ENCODE assay signal across 9 mouse cellular contexts in the genomic region with DNA sequence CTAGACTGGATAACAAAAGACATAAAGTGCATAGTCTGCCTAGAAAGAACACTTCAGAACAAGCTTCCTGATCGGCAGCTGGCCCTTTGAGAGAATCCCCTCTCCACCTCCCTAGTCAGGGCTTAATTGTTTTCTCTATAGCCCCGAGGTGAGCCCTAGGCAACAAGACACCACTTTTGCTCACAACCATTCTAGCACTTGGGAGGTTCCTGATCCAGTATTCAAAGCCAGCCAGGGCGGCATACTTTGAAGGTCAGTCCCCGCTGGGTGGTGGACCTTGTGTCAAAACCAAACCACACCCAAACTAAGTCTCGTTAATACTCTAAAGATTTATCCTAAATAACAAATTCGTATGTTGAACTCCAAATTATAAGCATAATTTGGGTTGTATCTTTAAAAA. TPM values are rescaled to one million over a fixed set of nuclear protein-coding genes. Genes with fewer than 3 reads are reported as not detected.
DNase-seq lines count a peak whose midpoint lies in the region; ATAC-seq and TF ChIP-seq lines count a peak whose summit lies in the region.
"Had no signal": no experiment of that assay in that cellular context is flagged by ENCODE, and none has a peak within 500 bp of the region (broad histone marks: within the 10 kb centered on the region; RNA-seq: fewer than 3 reads in every experiment).

No protein-coding gene starts in this region.

- whole genome bisulfite sequencing in heart, embryonic 10.5 days: 30% methylated on average over 6 of the region's 6 CpGs
- 8% methylated on average over 6 of the region's 6 CpGs for WGBS in forebrain, embryonic 15.5 days
- 17% methylated on average over 6 of the region's 6 CpGs for whole genome bisulfite sequencing in macrophage (ENCODE audit: missing documents)

- no peaks in the 10 kb centered on the region for H3K36me3 ChIP-seq in heart, embryonic 10.5 days
- H3K36me3 ChIP-seq in ES-Bruce4 (ENCODE audit: control insufficient read depth, insufficient read depth, low read length, poor library complexity, severe bottlenecking) (no peaks in the 10 kb centered on the region), macrophage (ENCODE audit: inconsistent target) (no peaks in the 10 kb centered on the region)
- no peaks in the 10 kb centered on the region for H3K36me3 ChIP-seq in forebrain, embryonic 15.5 days

- H3K4me2 ChIP-seq in forebrain, embryonic 15.5 days (replicated peaks): peak overlapping the region; percentile 85

- H3K4me1 ChIP-seq in heart, embryonic 10.5 days: peaks cover 19% of the 10 kb centered on the region
- peaks cover 2% of the 10 kb centered on the region for H3K4me1 ChIP-seq in ES-Bruce4 (ENCODE audit: control insufficient read depth, insufficient read depth, low read length)
- peaks cover 39% of the 10 kb centered on the region for H3K4me1 ChIP-seq in forebrain, embryonic 15.5 days

- no peak for ATAC-seq in forebrain, embryonic 15.5 days (replicated peaks)

- peak overlapping the region; percentile 95 for H3K27ac ChIP-seq in heart, embryonic 10.5 days
- H3K27ac ChIP-seq in ES-Bruce4 (ENCODE audit: insufficient read depth, low read length) (peak overlapping the region; percentile 90), macrophage (peak overlapping the region; percentile 73)
- peak overlapping the region; percentile 94 for H3K27ac ChIP-seq in forebrain, embryonic 15.5 days (replicated peaks)

- TF ChIP-seq EP300 in ES-Bruce4 (IDR thresholded peaks at IDR 0.05; ENCODE audit: insufficient read depth, low read depth, low read length): peak; percentile 75

- peak overlapping the region; percentile 81 for H3K4me3 ChIP-seq in heart, embryonic 10.5 days
- peak overlapping the region; percentile 74 for H3K4me3 ChIP-seq in ES-Bruce4 (ENCODE audit: low read depth, low read length)
- peak overlapping the region; percentile 89 for H3K4me3 ChIP-seq in forebrain, embryonic 15.5 days
- H3K4me3 ChIP-seq in macrophage (ENCODE audit: inconsistent target): peak overlapping the region; percentile 72

- no peak for TF ChIP-seq POLR2A in ES-Bruce4 (IDR thresholded peaks at IDR 0.05; ENCODE audit: insufficient read depth, low read length)

- H3K79me2 ChIP-seq in macrophage (ENCODE audit: inconsistent target): peaks cover 41% of the 10 kb centered on the region

- no peaks in the 10 kb centered on the region for H3K27me3 ChIP-seq in heart, embryonic 10.5 days (ENCODE audit: insufficient read depth, poor library complexity, severe bottlenecking)
- H3K27me3 ChIP-seq in ES-Bruce4 (ENCODE audit: control insufficient read depth, insufficient read depth, low read length, poor library complexity, severe bottlenecking): no peaks in the 10 kb centered on the region
- no peaks in the 10 kb centered on the region for H3K27me3 ChIP-seq in forebrain, embryonic 15.5 days

- DNase-seq in heart, embryonic 10.5 days (ENCODE audit: low spot score): no peak
- no peak for DNase-seq in heart, adult 11 months
- DNase-seq in frontal cortex, adult 2 months (ENCODE audit: extremely low spot score in 1 of 2, low spot score in 1 of 2): no peak
- no peak for DNase-seq in adipocyte (ENCODE audit: low spot score)
- DNase-seq in spleen, adult 18-20 months: no peak

- TF ChIP-seq CTCF in ES-Bruce4 (IDR thresholded peaks at IDR 0.05; ENCODE audit: low read depth, low read length): no peak

- peak overlapping the region; percentile 85 for H3K9ac ChIP-seq in ES-Bruce4 (ENCODE audit: low read depth, poor library complexity, severe bottlenecking)
- H3K9ac ChIP-seq in forebrain, embryonic 15.5 days (replicated peaks): peak overlapping the region; percentile 83; the same call in 1 of the 2 replicates

- no peaks in the 10 kb centered on the region for H3K9me3 ChIP-seq in heart, embryonic 10.5 days
- no peaks in the 10 kb centered on the region for H3K9me3 ChIP-seq in ES-Bruce4 (replicated peaks; ENCODE audit: control insufficient read depth, insufficient read depth, low read length, poor library complexity, severe bottlenecking)
- H3K9me3 ChIP-seq in forebrain, embryonic 15.5 days: no peaks in the 10 kb centered on the region

RNA-seq across cellular contexts. Expression of a gene that starts 38.6 kb away (rescaled TPM):
- polyA plus RNA-seq in heart, embryonic 10.5 days (2016; fragmentation: Nextera tagmentation; extraction: Ambion mirVana): 1.1 and 1.5 TPM in 2 replicates
- polyA plus RNA-seq in ES-Bruce4 (2011; ENCODE audit: insufficient read depth, insufficient read length, low read depth, missing spikeins) (0.46 TPM in 1 of 2 replicates, not detected in the other), macrophage (2018) (not detected in 3 replicates)
- 23.2 and 23.6 TPM in 2 replicates for polyA plus RNA-seq in forebrain, embryonic 15.5 days (2015; fragmentation: Nextera tagmentation; extraction: Ambion mirVana)
- not detected for total RNA-seq in macrophage (2018; cell fraction: chromatin; rRNA removed)
- not detected for total RNA-seq in macrophage (2018; cell fraction: cytosol; rRNA removed)
- total RNA-seq in macrophage (2018; cell fraction: nucleus; rRNA removed): not detected
- polyA plus RNA-seq in frontal cortex, adult 2 months (2012; rRNA removed): 7.6 and 8.4 TPM in 2 replicates
- total RNA-seq: liver, adult 2 months had no signal

RNA-seq across cellular contexts. Expression of a gene that starts 39.1 kb away (rescaled TPM):
- polyA plus RNA-seq in heart, embryonic 10.5 days (2016; fragmentation: Nextera tagmentation; extraction: Ambion mirVana): 61.0 and 65.2 TPM in 2 replicates
- polyA plus RNA-seq in ES-Bruce4 (2011; ENCODE audit: insufficient read depth, insufficient read length, low read depth, missing spikeins): 74.1 and 75.0 TPM in 2 replicates
- 64.4 and 68.4 TPM in 2 replicates for polyA plus RNA-seq in forebrain, embryonic 15.5 days (2015; fragmentation: Nextera tagmentation; extraction: Ambion mirVana)
- total RNA-seq in macrophage (2018; cell fraction: chromatin; rRNA removed): 10 to 100 TPM in 23 of 26 experiments, 1 to 10 TPM in 3; 7.2 to 37.6 (median 16.3) TPM
- 10 to 100 TPM; 12.0 to 23.6 (median 18.2) TPM for total RNA-seq in macrophage (2018; cell fraction: cytosol; rRNA removed)
- total RNA-seq in macrophage (2018; cell fraction: nucleus; rRNA removed): 10 to 100 TPM in 21 of 26 experiments, 1 to 10 TPM in 5; 8.0 to 21.3 (median 12.3) TPM
- polyA plus RNA-seq in macrophage (2018): 17.4 to 24.0 TPM (median 22.1 TPM) in 3 replicates
- 11.7 and 12.2 TPM in 2 replicates for polyA plus RNA-seq in frontal cortex, adult 2 months (2012; rRNA removed)
